Mouse (Mus musculus): ENCODE measurements around the gene Pcgf2. TPM values are rescaled to one million over a fixed set of nuclear protein-coding genes. Genes with fewer than 3 reads are reported as not detected.

The Pcgf2 gene
- total RNA-seq (2021) = 10 to 100 TPM; 29.1 to 31.1 TPM
- long read RNA-seq, experiment 1, partial matches to known transcripts = 4 of 7 reads
- long read RNA-seq, experiment 1, other reads (novel, unspliced or antisense) = 2 of 7 reads
- long read RNA-seq, experiment 2, partial matches to known transcripts = 4 of 9 reads
- long read RNA-seq, experiment 2, other reads (novel, unspliced or antisense) = 5 of 9 reads

- DNase-seq (ENCODE audit: low spot score in 2 of 2) = peak; percentile 48 to 55
- Histone ChIP-seq H3K4me3 (peak within 1 kb of the TSS; percentile 80), H3K27ac (peak within 1 kb of the TSS; percentile 95)
- no peak for TF ChIP-seq CTCF (conservative IDR thresholded peaks at IDR 0.05)
These were observed at the start of gene Pcgf2 for GRCm38 (mm10) chr11:97700003-97700745. Gene Pcgf2, minus strand, starts transcription at chr11:97700497.

GRCm38 (mm10) chr11:97748496-97748895 lies 48.2 kb upstream of the Pcgf2 start:
- Histone ChIP-seq H3K27ac (no peak overlapping the region), H3K4me3 (no peak overlapping the region)
- TF ChIP-seq CTCF (conservative IDR thresholded peaks at IDR 0.05) = no peak
- no peak for DNase-seq (ENCODE audit: low spot score in 2 of 2)

GRCm38 (mm10) chr11:97747773-97748172 lies 47.5 kb upstream of the Pcgf2 start:
- no peak for DNase-seq (ENCODE audit: low spot score in 2 of 2)
- TF ChIP-seq CTCF (conservative IDR thresholded peaks at IDR 0.05) = no peak
- peak overlapping the region; percentile 41; the same call in 1 of the 2 replicates for H3K27ac ChIP-seq
- no peak overlapping the region for H3K4me3 ChIP-seq

- TF ChIP-seq CTCF (conservative IDR thresholded peaks at IDR 0.05) = no peak
- no peak for DNase-seq (ENCODE audit: low spot score in 2 of 2)
- peak overlapping the region; percentile 72 for H3K4me3 ChIP-seq
- peak overlapping the region; percentile 98 for H3K27ac ChIP-seq
These were observed 45.0 kb upstream of the Pcgf2 start for GRCm38 (mm10) chr11:97745331-97745721.

- Histone ChIP-seq H3K27ac (peak overlapping the region; percentile 98), H3K4me3 (peak overlapping the region; percentile 72)
- DNase-seq (ENCODE audit: low spot score in 2 of 2) = peak; percentile 99
- TF ChIP-seq CTCF (conservative IDR thresholded peaks at IDR 0.05) = no peak
These were observed 44.5 kb upstream of the Pcgf2 start for GRCm38 (mm10) chr11:97744718-97745330.

GRCm38 (mm10) chr11:97744063-97744717 lies 43.9 kb upstream of the Pcgf2 start, which contains the start of gene Pip4k2b:
Gene Pip4k2b, minus strand, starts transcription at chr11:97744704.
- Histone ChIP-seq H3K4me3 (peak within 1 kb of the TSS; percentile 72), H3K27ac (peak within 1 kb of the TSS; percentile 98)
- TF ChIP-seq CTCF (conservative IDR thresholded peaks at IDR 0.05) = no peak
- DNase-seq (ENCODE audit: low spot score in 2 of 2) = no peak

- TF ChIP-seq CTCF (conservative IDR thresholded peaks at IDR 0.05) = no peak
- DNase-seq (ENCODE audit: low spot score in 2 of 2) = no peak
- H3K27ac ChIP-seq = peak overlapping the region; percentile 98
- peak overlapping the region; percentile 72 for H3K4me3 ChIP-seq
These were observed 43.1 kb upstream of the Pcgf2 start for GRCm38 (mm10) chr11:97743423-97743822.

GRCm38 (mm10) chr11:97742591-97742990 lies 42.3 kb upstream of the Pcgf2 start:
- DNase-seq (ENCODE audit: low spot score in 2 of 2) = no peak
- TF ChIP-seq CTCF (conservative IDR thresholded peaks at IDR 0.05) = no peak
- peak overlapping the region; percentile 44; the same call in 1 of the 2 replicates for H3K27ac ChIP-seq
- H3K4me3 ChIP-seq = peak overlapping the region; percentile 72

GRCm38 (mm10) chr11:97742157-97742556 lies 41.9 kb upstream of the Pcgf2 start:
- no peak for TF ChIP-seq CTCF (conservative IDR thresholded peaks at IDR 0.05)
- Histone ChIP-seq H3K27ac (0 out of 2 replicates have a peak overlapping the region, but pooled peaks have one; percentile 44), H3K4me3 (no peak overlapping the region)

GRCm38 (mm10) chr11:97740190-97740589 lies 39.9 kb upstream of the Pcgf2 start:
- no peak for TF ChIP-seq CTCF (conservative IDR thresholded peaks at IDR 0.05)
- Histone ChIP-seq H3K4me3 (no peak overlapping the region), H3K27ac (peak overlapping the region; percentile 61; the same call in 1 of the 2 replicates)
- DNase-seq (ENCODE audit: low spot score in 2 of 2) = peak in 1 of 2 experiments; percentile 41

More at GRCm38 (mm10) chr11:97742157-97742556, 41.9 kb upstream of the Pcgf2 start:
- no peak for DNase-seq (ENCODE audit: low spot score in 2 of 2)

GRCm38 (mm10) chr11:97739155-97739554 lies 38.9 kb upstream of the Pcgf2 start:
- TF ChIP-seq CTCF (conservative IDR thresholded peaks at IDR 0.05) = no peak
- DNase-seq (ENCODE audit: low spot score in 2 of 2) = no peak
- H3K27ac ChIP-seq = no peak overlapping the region
- no peak overlapping the region for H3K4me3 ChIP-seq

GRCm38 (mm10) chr11:97738703-97739102 lies 38.4 kb upstream of the Pcgf2 start:
- Histone ChIP-seq H3K4me3 (no peak overlapping the region), H3K27ac (no peak overlapping the region)
- DNase-seq (ENCODE audit: low spot score in 2 of 2) = no peak

GRCm38 (mm10) chr11:97737600-97737999 lies 37.3 kb upstream of the Pcgf2 start:
- TF ChIP-seq CTCF (conservative IDR thresholded peaks at IDR 0.05) = no peak
- DNase-seq (ENCODE audit: low spot score in 2 of 2) = no peak
- Histone ChIP-seq H3K4me3 (no peak overlapping the region), H3K27ac (no peak overlapping the region)

More at GRCm38 (mm10) chr11:97738703-97739102, 38.4 kb upstream of the Pcgf2 start:
- peak; percentile 67 for TF ChIP-seq CTCF (conservative IDR thresholded peaks at IDR 0.05)
